Mouse (Mus musculus) megakaryocyte, adult 5-6 weeks (primary cell): ENCODE measurements around the gene Gm20696. TPM values are rescaled to one million over a fixed set of nuclear protein-coding genes. Genes with fewer than 3 reads are reported as not detected.

Source experiments
- ATAC-seq: 2 replicates; pipeline ENCODE4 v1.8.0; 2016; ENCODE audit warnings: mild to moderate bottlenecking, inconsistent platforms; ENCODE audit not compliant: poor library complexity, severe bottlenecking
- total RNA-seq, 2 experiments: library from RNA; stranded (forward) in 1 of 2; stranded (reverse) in 1 of 2; fragments of 153-499, 151-499 nt in 1 of 2; fragments of 221-1000, 200-1000 nt in 1 of 2; gene quantifications; 2 replicates each; pipeline versions ENCODE4 v1.2.3 to v1.2.4; 2015 to 2017

Gene Gm20696
- total RNA-seq, 2 experiments from 2014 or later: 4.4 to 9.6 TPM

GRCm38 (mm10) chr6:99408880-99409279 is 257.7 kb downstream of the Gm20696 start:
- ATAC-seq: no peak

GRCm38 (mm10) chr6:99403755-99404390 is 262.7 kb downstream of the Gm20696 start:
- no peak for ATAC-seq

- ATAC-seq: peak; percentile 36; the same call in 1 of the 2 replicates
These were observed 263.7 kb downstream of the Gm20696 start for GRCm38 (mm10) chr6:99402941-99403340.

- peak; percentile 28; the same call in 1 of the 2 replicates for ATAC-seq
These were observed 264.2 kb downstream of the Gm20696 start for GRCm38 (mm10) chr6:99402370-99402769.

GRCm38 (mm10) chr6:99401801-99402200 is 264.8 kb downstream of the Gm20696 start:
- peak; percentile 61 for ATAC-seq

- ATAC-seq: peak; percentile 41
These were observed 265.4 kb downstream of the Gm20696 start for GRCm38 (mm10) chr6:99401211-99401610.

GRCm38 (mm10) chr6:99395745-99396144 is 270.9 kb downstream of the Gm20696 start:
- no peak for ATAC-seq

- ATAC-seq: no peak
These were observed 271.8 kb downstream of the Gm20696 start for GRCm38 (mm10) chr6:99394801-99395200.

- peak; percentile 38 for ATAC-seq
These were observed 274.1 kb downstream of the Gm20696 start for GRCm38 (mm10) chr6:99392484-99392883.

GRCm38 (mm10) chr6:99388741-99389675 is 277.6 kb downstream of the Gm20696 start:
- ATAC-seq: peak; percentile 83

- ATAC-seq: no peak
These were observed 278.6 kb downstream of the Gm20696 start for GRCm38 (mm10) chr6:99388023-99388422.

GRCm38 (mm10) chr6:99385059-99385604 is 281.5 kb downstream of the Gm20696 start:
- 0 out of 2 replicates have a peak, but pooled peaks have one; percentile 9 for ATAC-seq

- ATAC-seq: no peak
These were observed 282.6 kb downstream of the Gm20696 start for GRCm38 (mm10) chr6:99383846-99384472.

- ATAC-seq: peak; percentile 16; the same call in 1 of the 2 replicates
These were observed 286.5 kb downstream of the Gm20696 start for GRCm38 (mm10) chr6:99380146-99380545.

GRCm38 (mm10) chr6:99378997-99379710 is 287.4 kb downstream of the Gm20696 start:
- ATAC-seq: no peak

GRCm38 (mm10) chr6:99377716-99378115 is 288.9 kb downstream of the Gm20696 start:
- no peak for ATAC-seq

- ATAC-seq: no peak
These were observed 289.5 kb downstream of the Gm20696 start for GRCm38 (mm10) chr6:99377131-99377530.

GRCm38 (mm10) chr6:99376721-99377120 is 289.9 kb downstream of the Gm20696 start:
- no peak for ATAC-seq

- peak; percentile 65 for ATAC-seq
These were observed 290.7 kb downstream of the Gm20696 start for GRCm38 (mm10) chr6:99375865-99376264.

GRCm38 (mm10) chr6:99375376-99375775 is 291.2 kb downstream of the Gm20696 start:
- ATAC-seq: peak; percentile 49
